ENCODE assay signal across 11 mouse cellular contexts in the genomic region with DNA sequence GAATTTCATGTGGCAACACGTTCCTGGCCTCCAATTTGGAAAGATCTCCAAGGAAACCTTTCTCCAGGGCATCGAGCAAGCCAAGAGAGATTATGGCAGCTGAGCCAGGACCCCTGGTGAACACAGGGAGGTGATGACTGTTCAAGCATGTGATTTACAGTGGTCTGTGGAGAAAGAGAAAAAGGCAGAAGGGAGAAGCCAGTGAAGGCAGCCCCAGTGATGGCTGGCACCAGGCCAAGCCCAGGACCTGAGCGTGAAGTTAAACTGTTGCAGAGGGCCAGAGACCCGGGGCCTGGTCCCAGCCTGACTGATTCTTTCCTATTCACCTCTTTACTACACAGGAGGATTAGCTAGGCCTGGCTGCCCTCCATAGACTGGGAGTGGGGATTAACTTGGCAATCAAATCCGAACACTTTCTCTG.
DNase-seq lines count a peak whose midpoint lies in the region; ATAC-seq and TF ChIP-seq lines count a peak whose summit lies in the region.
"Had no signal": no experiment of that assay in that cellular context is flagged by ENCODE, and none has a peak within 500 bp of the region (broad histone marks: within the 10 kb centered on the region; RNA-seq: fewer than 3 reads in every experiment).

No protein-coding gene starts in this region.

- TF ChIP-seq CTCF in brain, embryonic 14.5 days (IDR thresholded peaks at IDR 0.05; ENCODE audit: borderline replicate concordance, extremely low read depth, insufficient read depth, insufficient read length): no peak
- no peak for TF ChIP-seq CTCF in lung, postnatal 0 days (IDR thresholded peaks at IDR 0.05)
- no peak for TF ChIP-seq CTCF in intestine, postnatal 0 days (IDR thresholded peaks at IDR 0.05; ENCODE audit: low read depth)

- H3K4me1 ChIP-seq in hindbrain, embryonic 14.5 days (replicated peaks; ENCODE audit: control insufficient read depth, insufficient read depth, low read length): no peaks in the 10 kb centered on the region
- H3K4me1 ChIP-seq in hindbrain, embryonic 11.5 days (replicated peaks; ENCODE audit: control insufficient read depth, insufficient read depth, low read length): peaks cover 2% of the 10 kb centered on the region; the same call in 1 of the 2 replicates
- H3K4me1 ChIP-seq in forebrain, embryonic 13.5 days: peaks cover 30% of the 10 kb centered on the region
- peaks cover 34% of the 10 kb centered on the region for H3K4me1 ChIP-seq in midbrain, embryonic 13.5 days (replicated peaks)
- H3K4me1 ChIP-seq in lung, postnatal 0 days (ENCODE audit: insufficient read depth, low read depth, low read length): no peaks in the 10 kb centered on the region
- no peaks in the 10 kb centered on the region for H3K4me1 ChIP-seq in intestine, postnatal 0 days (replicated peaks; ENCODE audit: control insufficient read depth, insufficient read depth, low read length)

- no peak overlapping the region for H3K27ac ChIP-seq in hindbrain, embryonic 14.5 days
- H3K27ac ChIP-seq in hindbrain, embryonic 11.5 days (ENCODE audit: low read depth, low read length): no peak overlapping the region
- peak overlapping the region; percentile 1; the same call in 1 of the 2 replicates for H3K27ac ChIP-seq in forebrain, embryonic 13.5 days
- no peak overlapping the region for H3K27ac ChIP-seq in midbrain, embryonic 13.5 days
- no peak overlapping the region for H3K27ac ChIP-seq in lung, postnatal 0 days (ENCODE audit: low read length)
- no peak overlapping the region for H3K27ac ChIP-seq in intestine, postnatal 0 days (ENCODE audit: low read depth, low read length)

- H3K27me3 ChIP-seq in hindbrain, embryonic 14.5 days (ENCODE audit: control insufficient read depth, insufficient read depth, low read length): peaks cover 6% of the 10 kb centered on the region; the same call in 1 of the 2 replicates
- 0 out of 2 replicates have a peak, but pooled peaks cover 8% of the 10 kb centered on the region for H3K27me3 ChIP-seq in hindbrain, embryonic 11.5 days (ENCODE audit: control insufficient read depth, insufficient read depth, low read length)
- H3K27me3 ChIP-seq in forebrain, embryonic 13.5 days: 0 out of 2 replicates have a peak, but pooled peaks cover 9% of the 10 kb centered on the region
- H3K27me3 ChIP-seq in midbrain, embryonic 13.5 days: peaks cover 43% of the 10 kb centered on the region
- no peaks in the 10 kb centered on the region for H3K27me3 ChIP-seq in lung, postnatal 0 days (replicated peaks; ENCODE audit: insufficient read depth, low read length)
- H3K27me3 ChIP-seq in intestine, postnatal 0 days (replicated peaks; ENCODE audit: control insufficient read depth, insufficient read depth, low read length): no peaks in the 10 kb centered on the region

- 37% methylated on average over 5 of the region's 5 CpGs for WGBS in hindbrain, embryonic 14.5 days
- WGBS in hindbrain, embryonic 11.5 days: 62% methylated on average over 5 of the region's 5 CpGs
- WGBS in forebrain, embryonic 13.5 days: 4% methylated on average over 5 of the region's 5 CpGs
- WGBS in midbrain, embryonic 13.5 days: 9% methylated on average over 5 of the region's 5 CpGs
- 68% methylated on average over 5 of the region's 5 CpGs for WGBS in lung, postnatal 0 days
- WGBS in intestine, postnatal 0 days: 74% methylated on average over 5 of the region's 5 CpGs

- H3K9ac ChIP-seq in hindbrain, embryonic 14.5 days: no peak overlapping the region
- H3K9ac ChIP-seq in hindbrain, embryonic 11.5 days (ENCODE audit: low read depth, low read length): no peak overlapping the region
- no peak overlapping the region for H3K9ac ChIP-seq in forebrain, embryonic 13.5 days
- H3K9ac ChIP-seq in midbrain, embryonic 13.5 days (replicated peaks): no peak overlapping the region
- no peak overlapping the region for H3K9ac ChIP-seq in lung, postnatal 0 days (replicated peaks; ENCODE audit: low read depth)
- no peak overlapping the region for H3K9ac ChIP-seq in intestine, postnatal 0 days (ENCODE audit: low read depth, low read length)

- peak; percentile 57; the same call in 1 of the 2 replicates for ATAC-seq in hindbrain, embryonic 14.5 days (ENCODE audit: low FRiP score)
- no peak for ATAC-seq in hindbrain, embryonic 11.5 days (ENCODE audit: low FRiP score)
- ATAC-seq in forebrain, embryonic 13.5 days: peak; percentile 84
- ATAC-seq in midbrain, embryonic 13.5 days: peak; percentile 85
- ATAC-seq in lung, postnatal 0 days: no peak
- no peak for ATAC-seq in intestine, postnatal 0 days

- H3K4me3 ChIP-seq in hindbrain, embryonic 14.5 days (replicated peaks; ENCODE audit: low read length): no peak overlapping the region
- H3K4me3 ChIP-seq in hindbrain, embryonic 11.5 days (ENCODE audit: low read depth, low read length): no peak overlapping the region
- H3K4me3 ChIP-seq in forebrain, embryonic 13.5 days: no peak overlapping the region
- no peak overlapping the region for H3K4me3 ChIP-seq in midbrain, embryonic 13.5 days (replicated peaks)
- no peak overlapping the region for H3K4me3 ChIP-seq in lung, postnatal 0 days (ENCODE audit: low read depth, low read length)
- no peak overlapping the region for H3K4me3 ChIP-seq in intestine, postnatal 0 days (ENCODE audit: low read depth, low read length)

- no peak for DNase-seq in hindbrain, embryonic 14.5 days (ENCODE audit: low spot score)
- no peak for DNase-seq in hindbrain, embryonic 11.5 days (ENCODE audit: low spot score)
- peak; percentile 85 for DNase-seq in brain, embryonic 14.5 days (ENCODE audit: low read depth)
- DNase-seq in lung, postnatal 0 days (ENCODE audit: low spot score): no peak
- DNase-seq: adrenal gland, postnatal 14 days; right cerebral cortex, postnatal 25 days; thymus, postnatal 36 days had no signal

- H3K36me3 ChIP-seq in hindbrain, embryonic 14.5 days (replicated peaks; ENCODE audit: control insufficient read depth, insufficient read depth): no peaks in the 10 kb centered on the region
- no peaks in the 10 kb centered on the region for H3K36me3 ChIP-seq in hindbrain, embryonic 11.5 days (ENCODE audit: control insufficient read depth, insufficient read depth, low read length)
- H3K36me3 ChIP-seq in forebrain, embryonic 13.5 days (ENCODE audit: poor library complexity, severe bottlenecking): no peaks in the 10 kb centered on the region
- H3K36me3 ChIP-seq in midbrain, embryonic 13.5 days: no peaks in the 10 kb centered on the region
- H3K36me3 ChIP-seq in lung, postnatal 0 days (ENCODE audit: insufficient read depth, low read length): no peaks in the 10 kb centered on the region
- H3K36me3 ChIP-seq in intestine, postnatal 0 days (ENCODE audit: control insufficient read depth, insufficient read depth): no peaks in the 10 kb centered on the region

- no peaks in the 10 kb centered on the region for H3K9me3 ChIP-seq in hindbrain, embryonic 14.5 days (ENCODE audit: control insufficient read depth, low read length)
- H3K9me3 ChIP-seq in hindbrain, embryonic 11.5 days (ENCODE audit: control insufficient read depth, low read length): no peaks in the 10 kb centered on the region
- no peaks in the 10 kb centered on the region for H3K9me3 ChIP-seq in forebrain, embryonic 13.5 days (replicated peaks)
- no peaks in the 10 kb centered on the region for H3K9me3 ChIP-seq in midbrain, embryonic 13.5 days
- H3K9me3 ChIP-seq in lung, postnatal 0 days (ENCODE audit: low read length): no peaks in the 10 kb centered on the region
- H3K9me3 ChIP-seq in intestine, postnatal 0 days (ENCODE audit: control insufficient read depth): no peaks in the 10 kb centered on the region

- no peak for TF ChIP-seq EP300 in lung, postnatal 0 days (IDR thresholded peaks at IDR 0.05)

- no peak overlapping the region for H3K4me2 ChIP-seq in hindbrain, embryonic 14.5 days (replicated peaks)
- no peak overlapping the region for H3K4me2 ChIP-seq in hindbrain, embryonic 11.5 days (replicated peaks; ENCODE audit: low read depth, low read length)
- no peak overlapping the region for H3K4me2 ChIP-seq in forebrain, embryonic 13.5 days
- H3K4me2 ChIP-seq in midbrain, embryonic 13.5 days (replicated peaks): no peak overlapping the region
- H3K4me2 ChIP-seq in lung, postnatal 0 days (replicated peaks; ENCODE audit: low read depth, low read length): no peak overlapping the region
- H3K4me2 ChIP-seq in intestine, postnatal 0 days (replicated peaks; ENCODE audit: low read depth): no peak overlapping the region
- H3K4me2 ChIP-seq: heart, embryonic 11.5 days had no signal

- no peak for TF ChIP-seq POLR2A in brain, embryonic 14.5 days (IDR thresholded peaks at IDR 0.05; ENCODE audit: borderline replicate concordance, extremely low read depth, insufficient read depth, insufficient read length, poor library complexity, severe bottlenecking)

Comparison
In these comparisons a context has a peak if more than half of its experiments do, and no peak if none do; other contexts are left out.
1. ATAC-seq: peak in hindbrain, embryonic 14.5 days (single experiment), forebrain, embryonic 13.5 days (single experiment) and midbrain, embryonic 13.5 days (single experiment); none in hindbrain, embryonic 11.5 days (single experiment), lung, postnatal 0 days (single experiment) and intestine, postnatal 0 days (single experiment).